Mouse (Mus musculus): ENCODE data around the gene Rspo3.

Gene Rspo3

GRCm38 (mm10) chr10:29441297-29441696, 94.4 kb downstream of the Rspo3 start:
- DNase-seq (ENCODE audit: low spot score) = no peak

GRCm38 (mm10) chr10:29432935-29433453, 102.7 kb downstream of the Rspo3 start:
- DNase-seq (ENCODE audit: low spot score) = no peak

DNA sequence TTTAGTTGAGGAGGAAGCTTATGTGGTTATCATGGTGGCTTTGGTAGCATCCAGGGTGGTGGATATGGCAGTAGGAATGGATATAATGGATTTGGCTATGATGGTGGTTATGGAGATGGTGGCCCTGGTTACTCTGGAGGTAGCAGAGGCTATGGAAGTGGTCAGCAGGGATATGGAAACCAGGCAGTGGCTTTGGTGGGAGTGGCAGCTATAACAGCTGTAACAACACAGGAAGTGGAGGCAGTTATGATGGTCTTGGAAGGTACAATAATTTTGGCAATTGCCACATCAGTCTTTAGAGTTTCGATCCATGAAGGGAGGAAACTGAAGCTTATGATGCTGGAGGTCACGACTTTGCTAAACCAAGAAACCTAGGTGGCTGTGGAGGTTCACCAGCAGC, 109.0 kb downstream of the Rspo3 start:
- DNase-seq (ENCODE audit: low spot score) = no peak

DNA sequence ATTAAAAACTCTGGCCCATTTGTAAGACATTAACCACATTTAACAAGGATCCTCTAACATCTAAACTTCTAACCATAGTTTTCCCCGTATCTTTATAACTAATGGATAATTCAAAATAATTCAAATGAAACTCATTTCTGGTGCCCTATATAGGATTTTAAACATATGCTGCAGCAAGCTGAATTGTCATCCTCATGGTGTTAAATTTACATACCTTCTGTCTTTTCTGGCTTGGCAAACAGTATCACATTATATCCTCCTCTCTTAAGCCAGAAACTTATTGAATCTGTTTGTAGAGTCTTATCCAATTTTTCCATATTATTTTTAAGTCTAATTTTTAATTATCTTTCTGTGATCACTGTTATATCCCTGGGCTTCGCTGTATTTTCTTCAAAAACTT, 111.1 kb downstream of the Rspo3 start:
- DNase-seq (ENCODE audit: low spot score) = no peak

DNA sequence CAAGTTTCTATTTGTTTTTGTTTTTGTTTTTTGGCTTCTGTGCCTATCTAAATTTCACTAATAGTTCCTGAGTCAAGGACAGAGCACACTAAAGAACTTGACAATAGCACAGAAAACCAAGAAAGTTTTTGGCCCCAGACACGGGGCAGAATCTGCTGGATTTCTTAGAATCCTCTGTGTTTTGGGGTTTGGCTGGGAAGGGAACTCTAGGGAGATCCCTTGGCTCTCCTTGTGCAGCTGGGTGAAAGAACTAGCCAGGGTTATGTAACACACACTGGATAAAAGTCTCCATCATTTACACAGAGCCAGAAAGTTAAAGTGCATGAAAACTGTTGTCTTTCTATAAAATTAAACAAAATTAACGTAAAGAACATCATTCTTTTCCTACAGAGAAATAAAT, 121.3 kb downstream of the Rspo3 start:
- DNase-seq (ENCODE audit: low spot score) = no peak

- no peak for DNase-seq (ENCODE audit: low spot score)
These were observed 132.9 kb downstream of the Rspo3 start for GRCm38 (mm10) chr10:29402656-29403268.

Measured in yolk sac, embryonic 10.5 days (tissue).